Mouse (Mus musculus) neural tube, embryonic 12.5 days (tissue): ENCODE measurements around the gene Ttpal. TPM values are rescaled to one million over a fixed set of nuclear protein-coding genes. Genes with fewer than 3 reads are reported as not detected.

ENCODE experiments used
- ATAC-seq: fragments of 200-750 bp; cut with Nextera tagmentation; 2 replicates; pipeline ENCODE4 v1.8.0; 2017; ENCODE audit warnings: low read depth, mild to moderate bottlenecking, moderate TSS enrichment, moderate library complexity; ENCODE audit not compliant: low FRiP score
- H3K27ac ChIP-seq: fragments of 300-500 bp; sonication (generic); 2 replicates; pipeline ENCODE4 v1.5.1; 2016
- H3K27me3 ChIP-seq: fragments of 300-500 bp; sonication (generic); replicated peaks from 2 replicates; pipeline ENCODE4 v1.6.1; 2016; ENCODE audit warnings: mild to moderate bottlenecking
- H3K36me3 ChIP-seq: fragments of 300-500 bp; sonication (generic); 2 replicates; pipeline ENCODE4 v1.6.1; 2016; ENCODE audit warnings: mild to moderate bottlenecking
- H3K4me1 ChIP-seq: fragments of 300-500 bp; sonication (generic); 2 replicates; pipeline ENCODE4 v1.6.1; 2016
- H3K4me2 ChIP-seq: fragments of 300-500 bp; sonication (generic); replicated peaks from 2 replicates; pipeline ENCODE4 v1.6.1; 2016; ENCODE audit warnings: mild to moderate bottlenecking
- H3K4me3 ChIP-seq: fragments of 300-500 bp; sonication (generic); 2 replicates; pipeline ENCODE4 v1.5.1; 2016
- H3K9ac ChIP-seq: fragments of 300-500 bp; sonication (generic); 2 replicates; pipeline ENCODE4 v1.6.1; 2016; ENCODE audit warnings: mild to moderate bottlenecking
- H3K9me3 ChIP-seq: fragments of 300-500 bp; sonication (generic); 2 replicates; pipeline ENCODE4 v1.6.1; 2016; ENCODE audit warnings: mild to moderate bottlenecking
- WGBS: fragments of 180-500 bp; shearing (Covaris S2); methylation state at CpG from one replicate; pipeline ENCODE4 v1.1.7; 2016; 5-methylcytosine and 5-hydroxymethylcytosine counted together
- polyA plus RNA-seq: library from polyadenylated mRNA; unstranded; fragments of >200 nt; fragmentation: Nextera tagmentation; extraction: Ambion mirVana; gene quantifications from 2 replicates; pipeline ENCODE4 v1.2.1, GENCODE M21; 2016

Ttpal gene
- polyA plus RNA-seq = 45.7 and 52.5 TPM in 2 replicates

DNA sequence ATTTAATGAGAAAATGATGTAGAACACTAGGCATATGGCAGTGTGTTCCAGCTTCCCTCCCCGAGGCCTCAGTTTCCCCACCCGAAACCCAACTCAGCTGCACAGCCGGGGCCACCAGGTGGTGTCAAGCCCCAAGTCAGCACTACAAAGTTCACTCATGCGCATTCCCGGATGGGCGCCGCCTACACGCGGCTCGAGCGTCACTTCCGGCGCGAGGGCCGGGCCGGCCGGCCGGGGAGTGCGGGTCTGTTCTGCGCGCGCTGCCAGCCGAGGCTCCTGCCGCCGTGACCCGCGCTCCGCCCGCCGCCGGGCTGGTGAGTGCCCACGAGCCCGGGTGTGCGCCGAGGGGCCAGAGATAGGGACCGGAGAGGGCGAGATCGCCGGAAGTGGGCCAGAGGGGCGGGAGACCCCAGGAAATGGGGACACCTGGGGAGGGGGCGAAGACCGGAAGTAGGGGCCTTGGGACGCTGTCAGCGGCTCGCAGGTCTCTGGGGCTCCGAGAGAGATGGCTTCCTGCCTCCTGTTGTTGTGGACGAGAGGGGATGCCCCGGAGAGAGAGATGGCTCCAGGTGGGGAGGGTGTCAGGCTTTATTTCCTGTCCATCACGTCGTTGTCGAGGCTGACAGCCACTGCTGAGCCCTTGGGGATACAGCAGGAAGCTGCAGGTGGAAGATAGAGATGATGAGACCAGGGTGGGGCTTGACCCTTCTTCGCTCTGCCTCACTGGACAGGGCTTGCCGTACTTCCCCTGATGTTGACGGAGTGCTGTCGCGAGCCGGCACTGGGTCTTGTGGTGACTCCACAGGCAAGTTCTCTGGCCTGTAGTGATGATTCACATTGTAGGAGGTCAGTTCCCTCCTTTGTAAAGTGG lies at the start of gene Ttpal:
Gene Ttpal (plus strand): TSS at position 214 of the 871 bp plus-strand sequence.
- peak within 1 kb of the TSS; percentile 59; the same call in 1 of the 2 replicates for H3K27ac ChIP-seq
- peaks cover 11% of the 10 kb centered on the region for H3K4me1 ChIP-seq
- H3K4me2 ChIP-seq = peak within 1 kb of the TSS; percentile 97
- no peaks in the 10 kb centered on the region for H3K9me3 ChIP-seq
- H3K9ac ChIP-seq = peak within 1 kb of the TSS; percentile 90
- H3K36me3 ChIP-seq = no peaks in the 10 kb centered on the region; the same call in 1 of the 2 replicates
- peak; percentile 93 for ATAC-seq
- WGBS = 2% methylated on average over 57 of the region's 57 CpGs
- H3K4me3 ChIP-seq = peak within 1 kb of the TSS; percentile 88
- H3K27me3 ChIP-seq = no peaks in the 10 kb centered on the region

DNA sequence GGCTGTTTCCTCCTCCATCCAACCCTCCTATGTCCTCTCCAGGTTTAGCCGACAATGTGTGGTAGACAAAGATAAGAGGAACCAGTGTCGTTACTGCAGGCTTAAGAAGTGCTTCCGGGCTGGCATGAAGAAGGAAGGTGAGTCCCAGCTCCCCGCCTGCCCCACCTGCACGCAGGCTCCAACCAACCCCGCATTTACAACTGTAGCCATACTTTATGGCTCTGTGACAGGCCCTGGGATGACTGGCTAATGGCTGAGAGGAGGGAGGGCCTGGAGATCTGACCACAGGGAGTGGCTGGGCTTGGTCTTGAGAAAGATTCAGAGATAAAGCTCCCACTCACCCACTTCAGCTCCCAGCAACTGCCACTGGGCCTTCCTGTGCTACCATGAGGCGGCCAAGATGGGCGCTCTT lies 49.6 kb upstream of the Ttpal start:
- Histone ChIP-seq H3K9me3 (no peaks in the 10 kb centered on the region), H3K4me2 (no peak overlapping the region), H3K9ac (no peak overlapping the region), H3K4me3 (no peak overlapping the region), H3K27ac (no peak overlapping the region), H3K27me3 (no peaks in the 10 kb centered on the region), H3K36me3 (no peaks in the 10 kb centered on the region), H3K4me1 (peaks cover 4% of the 10 kb centered on the region; the same call in 1 of the 2 replicates)
- whole genome bisulfite sequencing = 57% methylated on average over 8 of the region's 8 CpGs
- ATAC-seq = no peak

GRCm38 (mm10) chr2:163554425-163554982 lies 47.6 kb upstream of the Ttpal start:
- H3K4me1 ChIP-seq = peaks cover 3% of the 10 kb centered on the region; the same call in 1 of the 2 replicates
- WGBS = 71% methylated on average over 4 of the region's 4 CpGs
- H3K4me2 ChIP-seq = no peak overlapping the region
- no peaks in the 10 kb centered on the region for H3K27me3 ChIP-seq
- no peak overlapping the region for H3K9ac ChIP-seq
- no peak for ATAC-seq
- H3K4me3 ChIP-seq = no peak overlapping the region
- no peak overlapping the region for H3K27ac ChIP-seq
- no peaks in the 10 kb centered on the region for H3K9me3 ChIP-seq
- no peaks in the 10 kb centered on the region for H3K36me3 ChIP-seq

- no peaks in the 10 kb centered on the region for H3K36me3 ChIP-seq
- no peaks in the 10 kb centered on the region for H3K9me3 ChIP-seq
- no peak overlapping the region for H3K27ac ChIP-seq
- no peaks in the 10 kb centered on the region for H3K4me1 ChIP-seq
- no peak overlapping the region for H3K4me3 ChIP-seq
- WGBS = 81% methylated on average over 6 of the region's 6 CpGs
- no peak overlapping the region for H3K9ac ChIP-seq
- no peak overlapping the region for H3K4me2 ChIP-seq
- no peak for ATAC-seq
- no peaks in the 10 kb centered on the region for H3K27me3 ChIP-seq
Observed at GRCm38 (mm10) chr2:163554996-163555395, 47.1 kb upstream of the Ttpal start.

DNA sequence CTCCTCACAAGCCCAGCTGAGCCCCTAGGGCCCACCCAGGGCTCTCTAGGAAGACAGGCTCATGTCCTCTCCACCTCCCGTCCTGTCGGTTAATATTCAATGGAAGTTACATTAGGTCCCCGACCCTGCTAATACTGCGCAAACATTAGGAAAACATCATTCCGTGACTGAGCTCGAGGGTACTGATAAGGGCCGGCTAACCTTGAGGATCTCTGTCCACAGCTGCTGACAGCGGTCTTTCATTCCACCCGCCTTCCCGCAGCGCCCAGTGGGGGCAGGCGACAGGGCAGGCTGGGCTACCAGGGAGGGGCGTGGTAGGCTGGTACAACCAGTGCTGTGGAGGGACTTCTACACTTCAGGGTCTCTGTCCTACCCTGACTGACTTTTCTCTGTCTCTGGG lies 46.7 kb upstream of the Ttpal start:
- 91% methylated on average over 13 of the region's 13 CpGs for WGBS
- no peaks in the 10 kb centered on the region for H3K9me3 ChIP-seq
- H3K36me3 ChIP-seq = no peaks in the 10 kb centered on the region
- H3K4me2 ChIP-seq = no peak overlapping the region
- H3K9ac ChIP-seq = no peak overlapping the region
- H3K4me1 ChIP-seq = no peaks in the 10 kb centered on the region
- H3K4me3 ChIP-seq = no peak overlapping the region
- ATAC-seq = no peak
- H3K27ac ChIP-seq = no peak overlapping the region
- H3K27me3 ChIP-seq = no peaks in the 10 kb centered on the region

DNA sequence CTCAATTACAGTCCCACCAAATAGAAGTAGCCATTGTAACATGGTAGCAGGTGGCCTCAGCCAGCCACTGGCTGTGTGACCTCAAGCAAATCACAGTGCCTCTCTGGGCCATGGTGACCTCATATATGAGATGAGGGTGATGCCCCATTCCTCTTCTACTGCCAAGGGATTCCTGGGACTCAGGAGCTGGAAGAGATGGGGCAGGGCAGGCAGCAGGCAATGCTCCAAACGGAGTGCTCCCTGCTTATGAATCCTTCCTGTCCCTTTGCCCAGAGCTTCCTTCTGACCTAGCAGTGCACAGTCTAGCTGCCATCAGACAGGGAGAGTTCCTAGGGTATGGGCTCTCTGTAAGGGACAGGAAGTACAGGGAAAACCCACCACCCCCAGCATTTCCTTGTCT lies 43.6 kb upstream of the Ttpal start:
- H3K9ac ChIP-seq = no peak overlapping the region
- WGBS = 91% methylated on average over 1 of the region's 1 CpGs
- no peak for ATAC-seq

GRCm38 (mm10) chr2:163559236-163559635 lies 42.9 kb upstream of the Ttpal start:
- Histone ChIP-seq H3K9ac (no peak overlapping the region), H3K27me3 (no peaks in the 10 kb centered on the region), H3K4me1 (no peaks in the 10 kb centered on the region), H3K36me3 (no peaks in the 10 kb centered on the region), H3K4me3 (no peak overlapping the region), H3K9me3 (no peaks in the 10 kb centered on the region), H3K4me2 (no peak overlapping the region), H3K27ac (no peak overlapping the region)
- 86% methylated on average over 5 of the region's 5 CpGs for WGBS
- ATAC-seq = no peak

More for the DNA sequence above, 43.6 kb upstream of the Ttpal start:
- Histone ChIP-seq H3K36me3 (no peaks in the 10 kb centered on the region), H3K9me3 (no peaks in the 10 kb centered on the region), H3K27me3 (no peaks in the 10 kb centered on the region), H3K4me1 (no peaks in the 10 kb centered on the region), H3K4me2 (no peak overlapping the region), H3K27ac (no peak overlapping the region), H3K4me3 (no peak overlapping the region)

GRCm38 (mm10) chr2:163560247-163560646 lies 41.9 kb upstream of the Ttpal start:
- no peak for ATAC-seq
- 73% methylated on average over 3 of the region's 3 CpGs for WGBS

DNA sequence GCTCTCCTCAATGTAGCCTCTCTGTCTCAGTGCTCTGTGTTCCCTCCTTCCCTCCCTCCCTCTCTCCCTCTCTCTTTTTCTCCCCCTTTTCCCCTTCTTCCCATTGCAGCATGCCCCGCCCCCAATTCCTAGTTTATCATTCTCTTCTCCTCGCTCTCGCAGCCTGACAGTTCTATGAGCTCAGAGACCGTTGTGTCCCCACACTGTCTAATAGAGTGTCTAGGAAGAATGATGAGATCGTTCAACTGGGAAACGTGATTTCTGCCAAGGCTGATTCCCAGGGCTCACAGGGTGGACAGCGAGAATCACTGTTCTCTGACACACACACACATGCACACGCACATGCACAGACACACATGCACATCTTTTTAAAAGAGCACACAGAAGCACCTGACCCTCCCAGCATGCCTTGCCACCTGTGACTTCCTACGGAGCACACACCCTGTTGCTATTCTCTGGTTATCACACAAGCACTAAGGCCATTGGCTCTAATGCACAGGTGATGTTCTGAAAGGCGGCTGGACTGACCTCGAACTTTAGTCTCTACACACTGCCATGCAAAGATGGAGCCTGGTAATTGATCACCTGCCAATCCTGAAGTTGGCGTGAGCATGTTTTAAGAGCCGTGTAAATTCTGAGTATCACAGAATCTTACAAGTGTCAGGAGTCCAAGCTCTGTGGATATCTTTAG lies 40.7 kb upstream of the Ttpal start:
- H3K4me1 ChIP-seq = no peaks in the 10 kb centered on the region
- no peak overlapping the region for H3K4me3 ChIP-seq
- no peak overlapping the region for H3K4me2 ChIP-seq
- H3K9me3 ChIP-seq = no peaks in the 10 kb centered on the region
- H3K9ac ChIP-seq = no peak overlapping the region
- no peaks in the 10 kb centered on the region for H3K36me3 ChIP-seq
- no peaks in the 10 kb centered on the region for H3K27me3 ChIP-seq
- 68% methylated on average over 13 of the region's 13 CpGs for WGBS
- ATAC-seq = no peak
- no peak overlapping the region for H3K27ac ChIP-seq

More at GRCm38 (mm10) chr2:163560247-163560646, 41.9 kb upstream of the Ttpal start:
- H3K9me3 ChIP-seq = no peaks in the 10 kb centered on the region
- H3K36me3 ChIP-seq = no peaks in the 10 kb centered on the region
- no peaks in the 10 kb centered on the region for H3K27me3 ChIP-seq
- H3K4me2 ChIP-seq = no peak overlapping the region
- no peaks in the 10 kb centered on the region for H3K4me1 ChIP-seq
- no peak overlapping the region for H3K9ac ChIP-seq
- H3K4me3 ChIP-seq = no peak overlapping the region
- H3K27ac ChIP-seq = no peak overlapping the region

GRCm38 (mm10) chr2:163564646-163565045 lies 37.5 kb upstream of the Ttpal start:
- Histone ChIP-seq H3K4me3 (no peak overlapping the region), H3K9me3 (no peaks in the 10 kb centered on the region), H3K27ac (no peak overlapping the region), H3K9ac (no peak overlapping the region), H3K4me2 (no peak overlapping the region), H3K4me1 (no peaks in the 10 kb centered on the region), H3K27me3 (no peaks in the 10 kb centered on the region), H3K36me3 (no peaks in the 10 kb centered on the region)
- no peak for ATAC-seq
- WGBS = 32% methylated on average over 8 of the region's 8 CpGs

DNA sequence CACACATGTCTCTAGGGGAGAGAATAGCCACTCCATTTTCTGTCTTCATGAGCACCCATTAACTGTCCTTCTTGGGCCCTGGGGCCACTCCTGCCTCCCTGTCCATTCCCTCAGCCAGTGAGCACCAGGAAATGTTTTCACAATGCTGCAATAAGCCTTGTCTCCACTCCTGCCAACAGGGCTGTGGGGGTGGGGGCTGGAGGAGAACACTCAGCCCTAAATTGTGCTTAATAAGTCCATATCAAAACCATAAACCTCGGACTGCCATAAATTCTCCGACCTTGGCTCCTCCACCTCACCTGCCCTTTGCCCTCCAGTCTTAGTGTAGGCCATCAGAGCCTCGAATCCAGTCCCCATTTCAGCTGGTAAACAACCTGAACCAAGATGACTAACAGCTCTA lies 27.8 kb upstream of the Ttpal start:
- no peaks in the 10 kb centered on the region for H3K9me3 ChIP-seq
- H3K9ac ChIP-seq = no peak overlapping the region
- no peaks in the 10 kb centered on the region for H3K27me3 ChIP-seq
- no peaks in the 10 kb centered on the region for H3K4me1 ChIP-seq
- WGBS = 84% methylated on average over 3 of the region's 3 CpGs
- no peaks in the 10 kb centered on the region for H3K36me3 ChIP-seq
- no peak overlapping the region for H3K27ac ChIP-seq
- ATAC-seq = no peak
- H3K4me2 ChIP-seq = no peak overlapping the region
- no peak overlapping the region for H3K4me3 ChIP-seq

DNA sequence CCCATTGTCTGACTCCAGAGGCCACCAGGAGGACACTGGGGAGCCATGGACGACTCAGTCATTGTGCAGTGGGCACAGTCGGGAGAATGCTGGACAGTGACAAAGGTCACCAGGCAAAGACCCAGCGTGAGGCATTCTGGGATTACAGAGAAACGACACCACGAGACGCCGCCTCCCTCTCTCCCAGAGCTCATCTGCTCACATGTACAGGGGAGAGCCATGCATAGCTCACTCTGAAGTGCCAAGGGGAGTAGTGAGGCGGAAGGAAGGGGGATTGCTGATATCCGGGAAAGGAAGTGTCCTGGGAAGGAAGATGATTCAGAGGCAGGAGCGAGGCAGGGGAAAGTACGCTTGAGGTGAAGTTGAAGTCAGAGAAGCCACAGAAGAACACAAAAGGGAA lies 26.9 kb upstream of the Ttpal start:
- no peak overlapping the region for H3K4me3 ChIP-seq
- no peak overlapping the region for H3K9ac ChIP-seq
- no peaks in the 10 kb centered on the region for H3K27me3 ChIP-seq
- no peak for ATAC-seq
- 50% methylated on average over 11 of the region's 11 CpGs for WGBS
- H3K9me3 ChIP-seq = no peaks in the 10 kb centered on the region
- no peak overlapping the region for H3K4me2 ChIP-seq
- H3K4me1 ChIP-seq = no peaks in the 10 kb centered on the region
- H3K36me3 ChIP-seq = no peaks in the 10 kb centered on the region
- no peak overlapping the region for H3K27ac ChIP-seq
